Mouse (Mus musculus): ENCODE data around the gene Etl4. TPM values are rescaled to one million over a fixed set of nuclear protein-coding genes. Genes with fewer than 3 reads are reported as not detected.

The Etl4 gene
- polyA plus RNA-seq, 1 experiment from 2014 or later, result 16.1 TPM

DNA sequence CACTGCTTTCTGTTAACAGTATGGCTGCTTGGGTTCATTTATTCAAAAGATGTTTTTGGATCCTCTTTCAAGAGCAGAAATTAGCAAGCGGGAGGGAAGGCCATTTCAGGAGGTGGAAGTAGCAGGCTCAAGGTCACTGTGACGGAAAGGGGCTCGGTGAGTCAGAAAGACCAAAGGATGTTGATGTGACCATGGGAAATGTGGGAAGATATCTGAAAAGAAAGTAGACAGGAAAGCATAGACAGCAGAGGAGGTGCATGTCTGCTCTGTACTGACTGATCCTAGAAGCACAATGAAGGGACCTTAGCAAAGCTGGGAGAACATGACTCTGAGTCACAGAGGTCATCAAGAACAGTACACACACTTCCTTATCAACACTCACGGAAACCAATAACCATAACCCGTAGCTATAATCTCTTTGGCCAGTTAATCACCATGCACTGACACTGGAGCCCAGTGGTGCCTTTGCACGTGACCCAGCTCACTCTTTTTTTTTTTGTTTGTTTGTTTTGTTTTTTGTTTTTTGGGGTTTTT is 866.7 kb downstream of the Etl4 start:
- Histone ChIP-seq H3K27ac (replicated peaks) (no peak overlapping the region), H3K9ac (replicated peaks) (no peak overlapping the region), H3K4me2 (replicated peaks) (no peak overlapping the region), H3K9me3 (no peaks in the 10 kb centered on the region), H3K4me3 (no peak overlapping the region), H3K27me3 (no peaks in the 10 kb centered on the region), H3K36me3 (no peaks in the 10 kb centered on the region), H3K4me1 (0 out of 2 replicates have a peak, but pooled peaks cover 3% of the 10 kb centered on the region)
- 91% methylated on average over 6 of the region's 6 CpGs for WGBS
- ATAC-seq (ENCODE audit: low FRiP score, low read depth), result no peak

DNA sequence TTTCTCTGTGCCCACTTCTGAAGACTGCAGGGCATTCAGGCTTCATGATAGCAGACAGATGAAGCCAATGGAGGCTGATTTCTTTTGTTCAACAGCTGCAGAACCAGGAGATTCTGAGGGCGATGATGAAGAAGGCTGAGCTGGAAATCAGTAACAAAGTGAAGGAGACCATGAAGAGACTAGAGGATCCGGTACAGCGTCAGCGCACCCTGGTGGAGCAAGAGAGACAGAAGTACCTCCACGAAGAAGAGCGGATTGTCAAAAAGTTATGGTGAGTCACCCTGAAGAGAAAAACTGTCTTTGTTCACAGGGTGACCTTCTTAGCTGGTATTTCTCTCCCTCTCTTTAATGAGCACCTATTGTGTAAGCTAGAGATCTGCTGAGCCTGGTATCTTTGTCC is 868.4 kb downstream of the Etl4 start:
- H3K36me3 ChIP-seq, result no peaks in the 10 kb centered on the region
- no peak overlapping the region for H3K9ac ChIP-seq (replicated peaks)
- no peaks in the 10 kb centered on the region for H3K9me3 ChIP-seq
- H3K4me2 ChIP-seq (replicated peaks), result no peak overlapping the region
- no peaks in the 10 kb centered on the region for H3K27me3 ChIP-seq
- H3K4me3 ChIP-seq, result no peak overlapping the region
- ATAC-seq (ENCODE audit: low FRiP score, low read depth), result no peak
- 86% methylated on average over 6 of the region's 6 CpGs for WGBS
- H3K4me1 ChIP-seq, result 0 out of 2 replicates have a peak, but pooled peaks cover 3% of the 10 kb centered on the region
- H3K27ac ChIP-seq (replicated peaks), result no peak overlapping the region

DNA sequence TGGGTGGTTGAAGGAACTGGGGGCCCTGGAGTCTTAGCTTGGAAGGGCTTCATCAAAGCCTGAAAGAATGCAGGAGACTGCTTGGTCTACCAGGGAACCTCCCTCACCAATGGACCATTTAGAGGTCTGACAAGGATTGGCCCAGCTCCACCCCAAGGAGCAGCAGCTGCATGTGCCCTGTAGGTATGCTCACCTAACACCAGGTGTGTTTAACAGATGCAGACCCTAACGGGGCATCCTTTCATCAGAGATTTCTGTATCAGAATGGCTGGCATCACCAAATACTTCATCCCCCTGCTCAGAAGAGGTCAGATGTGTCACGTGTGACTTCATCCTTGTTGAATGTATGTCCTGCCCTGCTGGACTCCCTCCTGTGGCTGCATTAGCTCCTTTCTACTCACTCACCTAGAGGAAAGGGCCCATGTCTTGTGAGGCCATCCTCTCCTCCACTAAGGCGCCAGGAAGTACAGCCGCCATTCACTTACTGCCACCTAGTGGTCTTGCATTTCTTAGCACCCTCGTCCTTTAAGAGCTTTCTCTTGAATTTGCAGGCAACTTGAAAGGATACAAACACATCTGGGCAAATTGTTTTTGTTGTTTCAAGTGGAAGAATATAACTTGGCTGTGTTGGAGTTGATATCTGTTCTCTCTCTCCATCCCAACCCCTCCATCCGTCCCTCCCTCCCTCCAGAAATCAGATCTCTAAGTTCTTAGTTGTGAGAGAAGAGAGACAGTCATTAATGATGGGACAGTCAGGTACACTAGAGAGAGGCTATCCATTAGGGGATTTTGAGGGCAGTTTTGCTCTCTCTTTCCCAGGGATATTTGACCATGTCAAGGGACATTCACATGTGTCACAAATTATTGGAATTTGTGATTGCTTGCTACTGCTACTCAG is 870.2 kb downstream of the Etl4 start:
- Histone ChIP-seq H3K4me2 (replicated peaks) (no peak overlapping the region), H3K27me3 (no peaks in the 10 kb centered on the region), H3K4me3 (no peak overlapping the region), H3K36me3 (no peaks in the 10 kb centered on the region), H3K4me1 (0 out of 2 replicates have a peak, but pooled peaks cover 3% of the 10 kb centered on the region), H3K27ac (replicated peaks) (no peak overlapping the region), H3K9ac (replicated peaks) (no peak overlapping the region), H3K9me3 (no peaks in the 10 kb centered on the region)
- WGBS, result 34% methylated on average over 6 of the region's 6 CpGs
- peak; percentile 78 for ATAC-seq (ENCODE audit: low FRiP score, low read depth)

DNA sequence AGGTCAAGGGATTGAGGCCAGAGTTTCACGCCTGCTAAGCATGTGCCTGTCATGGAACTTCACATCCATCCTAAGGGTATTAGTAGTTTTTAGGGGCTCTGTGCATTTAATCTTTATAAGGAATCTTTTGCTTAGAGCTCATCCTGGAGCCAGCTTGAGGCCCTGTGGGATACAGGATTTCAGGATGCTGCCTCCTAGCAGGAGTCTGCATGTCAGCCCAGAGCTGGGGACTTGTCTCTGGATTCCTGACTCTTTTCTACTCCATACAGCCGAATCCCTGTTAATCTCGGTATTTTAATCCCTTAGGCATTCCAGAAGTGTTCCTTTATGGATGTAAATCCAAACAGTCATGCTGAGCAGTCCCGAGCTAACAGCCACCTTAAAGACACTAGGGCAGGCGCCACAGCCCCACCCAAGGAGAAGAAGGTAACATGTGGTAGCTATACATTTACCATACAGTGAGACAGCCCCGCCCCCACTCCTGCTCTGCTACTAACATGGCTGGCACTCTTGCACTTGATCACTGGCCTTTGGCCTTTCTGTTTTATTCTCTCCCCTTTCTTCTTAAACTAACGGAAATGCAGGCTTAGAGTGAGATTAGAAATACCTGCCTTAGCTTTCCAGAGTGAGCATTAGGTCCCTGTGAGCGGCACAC is 891.8 kb downstream of the Etl4 start:
- no peak for ATAC-seq (ENCODE audit: low FRiP score, low read depth)
- Histone ChIP-seq H3K27ac (replicated peaks) (no peak overlapping the region), H3K36me3 (no peaks in the 10 kb centered on the region), H3K9ac (replicated peaks) (no peak overlapping the region), H3K9me3 (no peaks in the 10 kb centered on the region), H3K27me3 (no peaks in the 10 kb centered on the region), H3K4me2 (replicated peaks) (no peak overlapping the region), H3K4me3 (no peak overlapping the region), H3K4me1 (no peaks in the 10 kb centered on the region)
- WGBS, result 59% methylated on average over 8 of the region's 8 CpGs

DNA sequence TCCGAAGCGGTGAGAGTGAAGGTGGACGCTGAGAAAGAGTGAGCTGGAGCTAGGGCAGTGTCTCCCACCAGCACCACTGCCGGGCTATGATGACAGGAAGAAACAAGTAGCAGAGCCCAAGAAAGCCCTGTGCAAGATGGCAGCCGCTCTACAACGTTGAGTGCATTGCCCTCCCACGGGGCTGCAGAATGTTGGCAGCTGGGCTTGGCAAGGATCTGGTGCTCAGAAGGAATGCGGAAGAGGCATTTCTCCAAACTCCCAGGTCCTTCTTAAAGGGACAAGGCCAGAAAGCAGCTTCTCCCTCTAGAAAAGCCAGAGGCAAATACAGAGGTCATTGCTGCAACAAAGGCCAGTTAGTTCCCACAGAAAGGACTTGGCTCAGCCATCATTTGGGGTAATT is 901.9 kb downstream of the Etl4 start:
- Histone ChIP-seq H3K4me2 (replicated peaks) (no peak overlapping the region), H3K27me3 (no peaks in the 10 kb centered on the region), H3K9me3 (no peaks in the 10 kb centered on the region), H3K27ac (replicated peaks) (no peak overlapping the region), H3K36me3 (no peaks in the 10 kb centered on the region), H3K4me1 (no peaks in the 10 kb centered on the region), H3K4me3 (no peak overlapping the region), H3K9ac (replicated peaks) (no peak overlapping the region)
- WGBS, result 90% methylated on average over 8 of the region's 8 CpGs
- no peak for ATAC-seq (ENCODE audit: low FRiP score, low read depth)

- ATAC-seq (ENCODE audit: low FRiP score, low read depth), result no peak
- Histone ChIP-seq H3K4me1 (no peaks in the 10 kb centered on the region), H3K4me2 (replicated peaks) (no peak overlapping the region), H3K36me3 (no peaks in the 10 kb centered on the region), H3K27ac (replicated peaks) (no peak overlapping the region), H3K4me3 (no peak overlapping the region), H3K27me3 (no peaks in the 10 kb centered on the region), H3K9ac (replicated peaks) (no peak overlapping the region), H3K9me3 (no peaks in the 10 kb centered on the region)
- 83% methylated on average over 2 of the region's 2 CpGs for WGBS
Observed at GRCm38 (mm10) chr2:20813986-20814385, 904.4 kb downstream of the Etl4 start.

DNA sequence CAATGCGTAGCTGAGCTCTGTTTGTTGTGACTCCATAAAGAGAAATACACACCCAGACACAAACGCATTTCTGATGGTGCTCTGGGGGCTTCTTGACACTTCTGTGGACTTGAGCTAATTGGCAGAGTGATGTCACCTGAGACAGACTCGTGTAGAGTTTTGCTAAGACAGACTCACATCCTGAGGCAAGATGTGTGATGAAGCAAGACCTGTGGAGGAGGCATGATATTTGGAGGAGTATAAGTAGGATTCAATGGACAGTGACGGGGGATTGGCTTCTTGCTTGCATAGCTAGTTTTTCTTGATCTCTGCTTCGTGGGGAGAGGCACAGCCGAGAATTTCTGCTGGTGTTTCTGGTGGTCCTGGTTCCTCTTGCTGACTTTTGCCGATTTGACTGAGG is 908.6 kb downstream of the Etl4 start:
- no peaks in the 10 kb centered on the region for H3K4me1 ChIP-seq

DNA sequence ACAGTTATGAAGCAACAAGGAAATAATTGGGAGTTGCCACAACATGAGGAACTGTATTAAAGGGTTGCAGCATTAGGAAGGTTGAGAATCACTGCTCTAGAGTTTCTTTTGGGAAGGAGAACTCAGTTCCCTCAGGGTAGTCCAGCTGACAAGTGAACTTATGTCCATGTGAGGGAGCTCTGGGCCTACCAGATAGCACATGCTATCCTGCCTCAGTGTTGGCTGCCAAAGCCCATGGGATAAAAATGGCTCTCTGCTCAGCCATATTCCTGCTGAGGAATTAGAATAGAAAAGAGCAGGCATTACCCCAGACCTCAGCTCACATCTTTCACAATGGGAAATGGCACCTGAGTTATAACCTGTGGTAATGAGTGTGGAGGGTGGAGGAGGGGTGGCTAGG is 916.7 kb downstream of the Etl4 start:
- no peaks in the 10 kb centered on the region for H3K4me1 ChIP-seq
- H3K36me3 ChIP-seq, result no peaks in the 10 kb centered on the region
- no peak overlapping the region for H3K4me3 ChIP-seq
- no peak overlapping the region for H3K27ac ChIP-seq (replicated peaks)
- no peaks in the 10 kb centered on the region for H3K27me3 ChIP-seq
- H3K9ac ChIP-seq (replicated peaks), result no peak overlapping the region
- no peak for ATAC-seq (ENCODE audit: low FRiP score, low read depth)
- no peaks in the 10 kb centered on the region for H3K9me3 ChIP-seq
- H3K4me2 ChIP-seq (replicated peaks), result no peak overlapping the region

More for the DNA sequence above, 908.6 kb downstream of the Etl4 start:
- Histone ChIP-seq H3K9me3 (no peaks in the 10 kb centered on the region), H3K27ac (replicated peaks) (no peak overlapping the region), H3K9ac (replicated peaks) (no peak overlapping the region), H3K27me3 (no peaks in the 10 kb centered on the region), H3K36me3 (no peaks in the 10 kb centered on the region), H3K4me2 (replicated peaks) (no peak overlapping the region), H3K4me3 (no peak overlapping the region)
- no peak for ATAC-seq (ENCODE audit: low FRiP score, low read depth)
- 85% methylated on average over 7 of the region's 7 CpGs for WGBS

DNA sequence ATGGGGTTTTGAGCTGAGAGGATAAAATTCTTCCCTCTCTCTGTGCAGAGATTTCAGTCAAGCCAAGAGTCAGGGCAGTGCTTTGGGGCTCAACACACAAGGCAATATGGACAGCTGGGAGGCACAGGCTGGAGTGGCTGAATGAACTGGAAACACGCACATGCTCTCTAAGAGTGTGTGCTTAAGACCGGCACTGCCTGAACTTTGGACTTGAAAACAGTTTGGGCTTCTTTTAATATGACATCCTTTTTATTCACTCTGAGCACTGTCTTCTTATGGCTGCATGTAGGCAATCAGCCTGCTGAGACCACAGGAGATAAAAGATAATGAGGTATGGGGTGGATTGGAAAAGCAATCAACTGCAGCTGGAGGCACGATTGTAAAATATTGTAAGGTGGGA is 921.3 kb downstream of the Etl4 start:
- H3K4me3 ChIP-seq, result no peak overlapping the region
- H3K4me1 ChIP-seq, result no peaks in the 10 kb centered on the region
- H3K9ac ChIP-seq (replicated peaks), result no peak overlapping the region
- no peaks in the 10 kb centered on the region for H3K27me3 ChIP-seq
- no peaks in the 10 kb centered on the region for H3K9me3 ChIP-seq
- no peak for ATAC-seq (ENCODE audit: low FRiP score, low read depth)
- H3K4me2 ChIP-seq (replicated peaks), result no peak overlapping the region
- no peak overlapping the region for H3K27ac ChIP-seq (replicated peaks)
- H3K36me3 ChIP-seq, result no peaks in the 10 kb centered on the region
- 84% methylated on average over 3 of the region's 3 CpGs for WGBS

GRCm38 (mm10) chr2:20831608-20832406 is 922.2 kb downstream of the Etl4 start:
- H3K27ac ChIP-seq (replicated peaks), result no peak overlapping the region
- H3K4me3 ChIP-seq, result no peak overlapping the region
- no peak overlapping the region for H3K4me2 ChIP-seq (replicated peaks)
- no peak for ATAC-seq (ENCODE audit: low FRiP score, low read depth)
- no peak overlapping the region for H3K9ac ChIP-seq (replicated peaks)
- H3K36me3 ChIP-seq, result no peaks in the 10 kb centered on the region
- 79% methylated on average over 3 of the region's 3 CpGs for WGBS
- no peaks in the 10 kb centered on the region for H3K27me3 ChIP-seq
- no peaks in the 10 kb centered on the region for H3K4me1 ChIP-seq
- H3K9me3 ChIP-seq, result no peaks in the 10 kb centered on the region

- no peak for ATAC-seq (ENCODE audit: low FRiP score, low read depth)
- Histone ChIP-seq H3K4me1 (no peaks in the 10 kb centered on the region), H3K27me3 (no peaks in the 10 kb centered on the region), H3K4me3 (no peak overlapping the region), H3K9ac (replicated peaks) (no peak overlapping the region), H3K4me2 (replicated peaks) (no peak overlapping the region), H3K36me3 (peaks cover 76% of the 10 kb centered on the region), H3K27ac (replicated peaks) (no peak overlapping the region), H3K9me3 (no peaks in the 10 kb centered on the region)
- WGBS, result 79% methylated on average over 18 of the region's 18 CpGs
Observed at GRCm38 (mm10) chr2:20849346-20849745, 939.8 kb downstream of the Etl4 start.

All from midbrain, embryonic 12.5 days (tissue).